In the genomic region with DNA sequence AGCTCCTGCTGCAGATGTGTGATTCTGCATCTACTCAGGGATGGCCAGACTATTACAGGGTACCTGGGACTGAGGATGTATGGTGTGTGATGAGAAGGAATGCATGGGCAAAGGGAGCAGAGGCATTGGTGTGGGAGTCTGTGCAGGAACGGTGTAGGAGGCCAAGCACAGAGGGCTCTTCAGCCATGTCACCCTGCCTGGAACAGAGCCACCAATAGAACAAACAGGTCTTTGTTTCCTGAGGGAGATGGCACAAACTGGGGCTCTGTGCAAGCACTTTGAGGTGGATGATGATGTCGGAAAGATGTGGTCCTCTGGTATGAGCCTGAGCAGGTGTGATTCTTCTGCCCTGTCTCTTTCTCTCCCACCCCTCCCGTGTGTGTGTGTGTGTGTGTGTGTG, we compare ENCODE assay signal across 38 mouse cellular contexts. TPM values are rescaled to one million over a fixed set of nuclear protein-coding genes. Genes with fewer than 3 reads are reported as not detected.
A peak's percentile ranks its signal among the peaks of the same experiment; 100 is the strongest.
DNase-seq lines count a peak whose midpoint lies in the region; ATAC-seq lines count a peak whose summit lies in the region.
"Had no signal": no experiment of that assay in that cellular context is flagged by ENCODE, and none has a peak within 500 bp of the region (broad histone marks: within the 10 kb centered on the region; RNA-seq: fewer than 3 reads in every experiment).

No protein-coding gene starts in this region.

- no peaks in the 10 kb centered on the region for H3K36me3 ChIP-seq in hindbrain, embryonic 15.5 days
- no peaks in the 10 kb centered on the region for H3K36me3 ChIP-seq in hindbrain, embryonic 10.5 days
- H3K36me3 ChIP-seq: embryonic facial prominence, embryonic 10.5 days; embryonic facial prominence, embryonic 15.5 days; forebrain, embryonic 12.5 days; intestine, embryonic 15.5 days; liver, embryonic 13.5 days; midbrain, embryonic 12.5 days; stomach, embryonic 15.5 days had no signal

- H3K27me3 ChIP-seq in hindbrain, embryonic 15.5 days, result peaks cover 5% of the 10 kb centered on the region; the same call in 1 of the 2 replicates
- peaks cover 26% of the 10 kb centered on the region for H3K27me3 ChIP-seq in hindbrain, embryonic 10.5 days (ENCODE audit: insufficient read depth, poor library complexity, severe bottlenecking)

- no peak overlapping the region for H3K9ac ChIP-seq in hindbrain, embryonic 15.5 days
- H3K9ac ChIP-seq: embryonic facial prominence, embryonic 15.5 days; forebrain, embryonic 12.5 days; forebrain, postnatal 0 days; hindbrain, embryonic 14.5 days; intestine, embryonic 15.5 days; liver, embryonic 13.5 days; midbrain, embryonic 12.5 days; stomach, embryonic 15.5 days had no signal

- WGBS in hindbrain, embryonic 15.5 days, result 69% methylated on average over 3 of the region's 3 CpGs
- 76% methylated on average over 2 of the region's 3 CpGs for WGBS in hindbrain, embryonic 10.5 days

- H3K9me3 ChIP-seq in hindbrain, embryonic 15.5 days, result no peaks in the 10 kb centered on the region
- H3K9me3 ChIP-seq in hindbrain, embryonic 10.5 days, result no peaks in the 10 kb centered on the region
- H3K9me3 ChIP-seq: embryonic facial prominence, embryonic 10.5 days; embryonic facial prominence, embryonic 15.5 days; forebrain, embryonic 12.5 days; intestine, embryonic 15.5 days; liver, embryonic 13.5 days; midbrain, embryonic 12.5 days; stomach, embryonic 15.5 days had no signal

- H3K4me1 ChIP-seq in hindbrain, embryonic 15.5 days (replicated peaks), result peaks cover 13% of the 10 kb centered on the region
- H3K4me1 ChIP-seq in hindbrain, embryonic 10.5 days (replicated peaks), result peaks cover 14% of the 10 kb centered on the region
- H3K4me1 ChIP-seq: stomach, embryonic 15.5 days had no signal

- no peak overlapping the region for H3K4me2 ChIP-seq in hindbrain, embryonic 15.5 days
- H3K4me2 ChIP-seq: embryonic facial prominence, embryonic 15.5 days; forebrain, embryonic 12.5 days; hindbrain, embryonic 14.5 days; intestine, embryonic 15.5 days; liver, embryonic 13.5 days; midbrain, embryonic 12.5 days; stomach, embryonic 15.5 days had no signal

- intact Hi-C loops in left cerebral cortex, postnatal 4 days (cut with DNase I), result no loop called here
- intact Hi-C loops in gastrocnemius, postnatal 36 days (cut with DNase I), result no loop called here

- H3K27ac ChIP-seq in hindbrain, embryonic 15.5 days (replicated peaks), result no peak overlapping the region
- no peak overlapping the region for H3K27ac ChIP-seq in hindbrain, embryonic 10.5 days
- H3K27ac ChIP-seq: embryonic facial prominence, embryonic 10.5 days; embryonic facial prominence, embryonic 15.5 days; forebrain, embryonic 12.5 days; hindbrain, embryonic 14.5 days; intestine, embryonic 15.5 days; kidney, postnatal 0 days; left cerebral cortex, adult 2 months; liver, embryonic 13.5 days; midbrain, embryonic 12.5 days; stomach, embryonic 15.5 days had no signal

- peak; percentile 37; the same call in 1 of the 2 replicates for ATAC-seq in hindbrain, embryonic 15.5 days (ENCODE audit: low FRiP score, low read depth)
- ATAC-seq: forebrain, postnatal 0 days; intestine, embryonic 15.5 days had no signal

- DNase-seq in hindbrain, embryonic 10.5 days (ENCODE audit: low spot score), result no peak
- peak; percentile 22 for DNase-seq in left cerebral cortex, adult 11 months (ENCODE audit: low spot score)
- DNase-seq in left cerebral cortex, postnatal 4 days, result no peak
- peak; percentile 27 for DNase-seq in 3134 (ENCODE audit: extremely low read depth, insufficient read length, low spot score)
- DNase-seq in brain, adult 2 months (ENCODE audit: low read depth, low spot score), result peak; percentile 76
- no peak for DNase-seq in adrenal gland, adult 8-10 months
- DNase-seq in gastrocnemius, postnatal 36 days, result no peak
- DNase-seq: adrenal gland, adult 2 months; cerebellum, adult 18-20 months; cerebellum, postnatal 14 days; forebrain, postnatal 0 days; gastrocnemius, postnatal 10 days; heart, postnatal 14 days; kidney, adult 2 months; liver, embryonic 13.5 days; lung, adult 18-20 months; lung, postnatal 14 days; right cerebral cortex, postnatal 25 days had no signal

- no peak overlapping the region for H3K4me3 ChIP-seq in hindbrain, embryonic 15.5 days
- no peak overlapping the region for H3K4me3 ChIP-seq in hindbrain, embryonic 10.5 days
- H3K4me3 ChIP-seq: embryonic facial prominence, embryonic 10.5 days; embryonic facial prominence, embryonic 15.5 days; forebrain, embryonic 12.5 days; intestine, embryonic 15.5 days; left cerebral cortex, adult 2 months; liver, embryonic 13.5 days; midbrain, embryonic 12.5 days; stomach, embryonic 15.5 days had no signal

RNA-seq across cellular contexts. Expression of a gene that starts 5.8 kb away (rescaled TPM):
- 7.4 and 8.4 TPM in 2 replicates for polyA plus RNA-seq in hindbrain, embryonic 15.5 days (2015; fragmentation: Nextera tagmentation; extraction: Ambion mirVana)
- polyA plus RNA-seq in hindbrain, embryonic 10.5 days (2016; fragmentation: Nextera tagmentation; extraction: Ambion mirVana), result 0.68 and 0.85 TPM in 2 replicates
- 10 to 100 TPM; 25.1 to 26.2 TPM for total RNA-seq in left cerebral cortex, postnatal 4 days (2021)
- total RNA-seq in adrenal gland, adult 8-10 months (2022), result 10 to 100 TPM in 2 of 4 experiments, 1 to 10 TPM in 2; 6.9 to 12.3 (median 9.7) TPM
- total RNA-seq in gastrocnemius, postnatal 36 days (2021), result 1 to 10 TPM; 1.6 TPM

RNA-seq across cellular contexts. Expression of a gene that starts 14.6 kb away (rescaled TPM):
- not detected in 2 replicates for polyA plus RNA-seq in hindbrain, embryonic 15.5 days (2015; fragmentation: Nextera tagmentation; extraction: Ambion mirVana)
- polyA plus RNA-seq in hindbrain, embryonic 10.5 days (2016; fragmentation: Nextera tagmentation; extraction: Ambion mirVana), result not detected in 2 replicates
- total RNA-seq in left cerebral cortex, postnatal 4 days (2021), result not detected
- total RNA-seq in adrenal gland, adult 8-10 months (2022), result not detected
- not detected for total RNA-seq in gastrocnemius, postnatal 36 days (2021)
- total RNA-seq: adrenal gland, adult 2 months; gastrocnemius, postnatal 10 days; granulocyte monocyte progenitor cell, adult 5-6 weeks; heart, postnatal 14 days; layer of hippocampus, postnatal 10 days; left cerebral cortex, adult 2 months; left cerebral cortex, postnatal 25 days; megakaryocyte progenitor cell, adult 5-6 weeks; midbrain, postnatal 0 days had no signal
- polyA plus RNA-seq: activated CD4-positive, CD25-positive, alpha-beta regulatory T cell, adult 4 months; adrenal gland, adult 2 months; CD4-positive, CD25-positive, alpha-beta regulatory T cell, adult 4 months; cortical plate, adult 2 months; embryonic facial prominence, embryonic 10.5 days; embryonic facial prominence, embryonic 15.5 days; forebrain, embryonic 12.5 days; forebrain, postnatal 0 days; heart, embryonic 14.5 days; hindbrain, embryonic 14.5 days; liver, embryonic 13.5 days; midbrain, embryonic 12.5 days; midbrain, postnatal 0 days; neural tube, embryonic 14.5 days had no signal

Comparison
In these comparisons a context has a peak if more than half of its experiments do, and no peak if none do; other contexts are left out.
1. DNase-seq: peak in left cerebral cortex, adult 11 months (single experiment), 3134 (single experiment) and brain, adult 2 months (single experiment); none in hindbrain, embryonic 10.5 days (single experiment), left cerebral cortex, postnatal 4 days (single experiment), adrenal gland, adult 8-10 months (single experiment) and gastrocnemius, postnatal 36 days (0 of 2).